Mouse (Mus musculus) forebrain, embryonic 14.5 days (tissue): ENCODE measurements at regions not wholly inside any gene's neighbourhood (a gene's known extent, or its start where the extent isn't known, plus 50 kb on each side); places are given as distances from the start of the nearest gene placed in this dataset.

Experiments
- ATAC-seq: fragments of 200-750 bp; cut with Nextera tagmentation; 2 replicates; pipeline ENCODE4 v1.8.0; 2017; ENCODE audit warnings: mild to moderate bottlenecking, moderate library complexity
- DNase-seq: peaks from one replicate; pipeline ENCODE4 v3.0.0-alpha.2; 2015; ENCODE audit warnings: low spot score
- H3K27ac ChIP-seq: fragments of 300-500 bp; sonication (generic); 2 replicates; pipeline ENCODE4 v1.5.1; 2014; ENCODE audit warnings: low read depth, mild to moderate bottlenecking, control low read depth, low read length, moderate library complexity
- H3K27me3 ChIP-seq: fragments of 300-500 bp; sonication (generic); replicated peaks from 2 replicates; pipeline ENCODE4 v1.6.1; 2014; ENCODE audit warnings: low read length, control low read depth, mixed read lengths; ENCODE audit not compliant: control insufficient read depth, insufficient read depth
- H3K36me3 ChIP-seq: fragments of 300-500 bp; sonication (generic); 2 replicates; pipeline ENCODE4 v1.6.1; 2014; ENCODE audit warnings: low read length, control low read depth; ENCODE audit not compliant: control insufficient read depth, insufficient read depth
- H3K4me1 ChIP-seq: fragments of 300-500 bp; sonication (generic); 2 replicates; pipeline ENCODE4 v1.6.1; 2014; ENCODE audit warnings: antibody characterized with exemption, low read length, control low read depth; ENCODE audit not compliant: control insufficient read depth, insufficient read depth
- H3K4me2 ChIP-seq: fragments of 300-500 bp; sonication (generic); 2 replicates; pipeline ENCODE4 v1.6.1; 2014; ENCODE audit warnings: mild to moderate bottlenecking, control low read depth, low read length
- H3K4me3 ChIP-seq: fragments of 300-500 bp; sonication (generic); 2 replicates; pipeline ENCODE4 v1.5.1; 2014; ENCODE audit warnings: low read depth, low read length, control low read depth
- H3K9ac ChIP-seq: fragments of 300-500 bp; sonication (generic); 2 replicates; pipeline ENCODE4 v1.6.1; 2014; ENCODE audit warnings: mild to moderate bottlenecking, low read length, control low read depth, moderate library complexity
- H3K9me3 ChIP-seq: fragments of 300-500 bp; sonication (generic); replicated peaks from 2 replicates; pipeline ENCODE4 v1.6.1; 2016; ENCODE audit warnings: low read length, control low read depth, mixed read lengths; ENCODE audit not compliant: control insufficient read depth
- WGBS: fragments of 180-500 bp; shearing (Covaris S2); extraction: QIAGEN DNeasy Blood & Tissue Kit; methylation state at CpG from one replicate; pipeline ENCODE4 v1.1.7; 2014; 5-methylcytosine and 5-hydroxymethylcytosine counted together

GRCm38 (mm10) chr4:124441737-124442487 is 168.7 kb downstream of the 3100002H09Rik start:
- peaks cover 12% of the 10 kb centered on the region for H3K4me1 ChIP-seq
- 11% methylated on average over 15 of the region's 15 CpGs for WGBS
- H3K4me3 ChIP-seq, result no peak overlapping the region
- ATAC-seq (no peak), DNase-seq (no peak)
- H3K36me3 ChIP-seq, result no peaks in the 10 kb centered on the region
- no peak overlapping the region for H3K4me2 ChIP-seq
- H3K27ac ChIP-seq, result no peak overlapping the region
- peaks cover 11% of the 10 kb centered on the region; the same call in 1 of the 2 replicates for H3K27me3 ChIP-seq
- H3K9ac ChIP-seq, result no peak overlapping the region
- H3K9me3 ChIP-seq, result no peaks in the 10 kb centered on the region

DNA sequence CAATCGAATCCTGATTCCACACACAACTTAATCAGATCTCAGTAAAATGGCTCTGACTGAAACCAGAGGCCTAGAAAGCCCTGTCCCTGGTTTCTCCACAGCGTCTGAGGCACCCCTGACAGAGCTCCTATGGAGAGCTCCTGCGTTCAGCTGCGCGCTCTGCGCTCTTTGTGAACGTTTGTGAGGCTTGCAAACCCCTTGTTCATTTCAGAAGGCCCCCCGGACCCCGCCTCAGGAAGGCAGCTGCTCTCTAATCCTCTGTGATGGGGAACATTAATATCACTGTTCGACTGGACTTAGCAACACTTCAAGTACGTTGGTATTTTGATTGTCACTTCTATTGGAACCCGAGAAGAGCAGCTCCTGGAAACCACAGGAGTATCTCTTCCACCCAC is 175.6 kb downstream of the 3100002H09Rik start:
- 0 out of 2 replicates have a peak, but pooled peaks cover 8% of the 10 kb centered on the region for H3K27me3 ChIP-seq
- H3K9me3 ChIP-seq, result no peaks in the 10 kb centered on the region
- H3K4me3 ChIP-seq, result no peak overlapping the region
- no peak overlapping the region for H3K27ac ChIP-seq
- WGBS, result 27% methylated on average over 12 of the region's 12 CpGs
- DNase-seq, result no peak
- H3K9ac ChIP-seq, result no peak overlapping the region
- no peaks in the 10 kb centered on the region for H3K36me3 ChIP-seq
- H3K4me1 ChIP-seq, result peaks cover 6% of the 10 kb centered on the region
- H3K4me2 ChIP-seq, result no peak overlapping the region
- no peak for ATAC-seq

DNA sequence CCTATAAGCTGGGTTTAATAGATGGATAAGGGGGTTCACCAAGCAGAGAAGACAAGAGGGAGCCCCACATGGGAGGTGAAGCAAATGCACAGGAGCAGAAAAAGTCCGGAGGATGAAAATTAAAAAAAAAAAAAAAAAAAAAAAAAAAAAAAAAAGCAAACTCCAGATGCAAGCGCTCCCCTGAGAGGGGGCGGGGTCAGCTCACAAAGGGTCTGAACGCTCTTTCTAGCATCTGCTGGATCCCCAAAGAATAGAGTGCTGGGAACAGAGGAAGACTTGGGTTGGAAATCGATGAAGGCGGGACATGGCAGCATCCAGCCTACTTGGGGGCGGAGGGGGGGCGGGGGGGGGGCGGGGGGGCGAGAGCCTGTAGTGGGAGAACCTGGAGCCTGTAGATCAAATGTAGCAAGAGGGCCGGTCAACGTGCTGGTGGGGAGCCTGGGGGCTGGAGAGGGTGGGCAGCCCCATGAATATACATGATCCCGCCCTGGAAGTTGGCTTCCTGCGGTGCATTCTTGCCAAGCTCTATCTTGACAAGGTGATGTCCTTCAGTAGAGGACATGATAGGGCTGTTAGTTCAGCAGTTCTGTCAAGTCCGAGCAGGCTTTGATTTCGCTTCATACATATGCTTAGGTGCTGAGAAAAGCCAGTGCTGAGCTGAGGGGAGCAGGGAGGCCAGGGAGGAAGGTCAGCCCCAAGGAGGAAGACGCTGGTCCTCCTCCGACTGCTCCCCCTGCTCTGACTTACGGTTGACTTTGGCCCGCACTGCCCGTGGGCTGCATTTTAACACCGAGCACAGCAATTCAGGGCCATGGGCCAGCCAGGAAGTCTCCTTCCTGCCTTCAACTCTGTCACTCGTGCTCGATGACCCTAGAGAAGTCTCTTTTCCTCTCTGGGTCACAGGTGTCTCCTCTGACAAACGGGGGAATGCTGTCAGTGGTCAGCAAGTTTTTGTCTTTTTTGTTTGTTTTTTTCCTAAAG is 176.3 kb downstream of the 3100002H09Rik start:
- ATAC-seq (no peak; the same call in 1 of the 2 replicates), DNase-seq (peak; percentile 62)
- Histone ChIP-seq H3K4me2 (0 out of 2 replicates have a peak overlapping the region, but pooled peaks have one; percentile 12), H3K36me3 (no peaks in the 10 kb centered on the region), H3K4me1 (peaks cover 6% of the 10 kb centered on the region), H3K27ac (no peak overlapping the region), H3K9me3 (no peaks in the 10 kb centered on the region), H3K27me3 (0 out of 2 replicates have a peak, but pooled peaks cover 8% of the 10 kb centered on the region), H3K4me3 (no peak overlapping the region), H3K9ac (no peak overlapping the region)
- WGBS, result 15% methylated on average over 24 of the region's 25 CpGs

GRCm38 (mm10) chr4:124433506-124433905 is 177.1 kb downstream of the 3100002H09Rik start:
- Histone ChIP-seq H3K4me3 (no peak overlapping the region), H3K27me3 (0 out of 2 replicates have a peak, but pooled peaks cover 8% of the 10 kb centered on the region), H3K4me1 (peaks cover 6% of the 10 kb centered on the region), H3K27ac (no peak overlapping the region), H3K4me2 (no peak overlapping the region), H3K9me3 (no peaks in the 10 kb centered on the region), H3K36me3 (no peaks in the 10 kb centered on the region), H3K9ac (no peak overlapping the region)
- WGBS, result 82% methylated on average over 9 of the region's 9 CpGs
- no peak for ATAC-seq
- DNase-seq, result no peak

DNA sequence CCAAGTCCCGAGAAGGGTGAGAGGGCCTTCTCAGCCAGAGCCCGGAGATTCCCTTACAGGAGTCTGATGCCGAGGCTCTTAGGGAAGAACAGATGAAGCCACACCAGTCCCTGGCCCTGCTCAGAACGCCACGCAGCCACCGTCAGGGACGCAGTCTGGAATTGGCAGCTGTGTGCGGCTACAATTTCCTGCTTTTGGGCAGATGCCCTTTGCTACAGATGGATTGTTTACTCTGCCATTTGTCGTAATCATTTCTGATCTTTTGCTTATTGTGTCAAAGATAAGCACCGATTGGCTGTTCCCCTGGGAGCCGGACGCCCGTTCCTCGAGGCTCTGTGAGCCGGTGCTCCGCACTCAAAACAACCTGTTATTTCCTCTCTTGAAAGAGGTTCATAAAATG is 179.4 kb downstream of the 3100002H09Rik start:
- Histone ChIP-seq H3K36me3 (no peaks in the 10 kb centered on the region), H3K4me3 (no peak overlapping the region), H3K9ac (no peak overlapping the region), H3K27ac (no peak overlapping the region), H3K4me2 (no peak overlapping the region), H3K4me1 (peaks cover 6% of the 10 kb centered on the region), H3K27me3 (0 out of 2 replicates have a peak, but pooled peaks cover 8% of the 10 kb centered on the region), H3K9me3 (no peaks in the 10 kb centered on the region)
- 87% methylated on average over 16 of the region's 16 CpGs for WGBS
- no peak for DNase-seq
- no peak for ATAC-seq

DNA sequence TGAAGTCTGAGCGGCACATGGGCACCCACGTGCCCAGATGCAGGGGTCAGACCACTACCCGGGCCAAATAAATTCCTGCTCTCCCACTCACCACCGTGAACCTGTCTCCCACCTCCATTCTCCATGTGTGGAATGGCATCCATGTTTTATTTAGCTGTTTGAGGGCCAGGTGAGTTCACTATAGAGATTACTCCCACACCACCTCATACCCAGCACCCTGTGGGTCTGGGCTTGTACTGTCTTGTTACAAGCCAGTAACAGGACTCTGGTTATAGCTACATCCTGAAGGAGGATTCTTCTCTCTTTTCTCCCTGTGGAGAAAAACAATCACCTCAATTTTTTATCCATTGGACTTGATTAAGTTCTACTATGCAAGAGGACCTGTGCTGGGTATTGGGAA is 181.8 kb downstream of the 3100002H09Rik start:
- Histone ChIP-seq H3K27me3 (0 out of 2 replicates have a peak, but pooled peaks cover 5% of the 10 kb centered on the region), H3K4me2 (no peak overlapping the region), H3K4me3 (no peak overlapping the region), H3K9me3 (no peaks in the 10 kb centered on the region), H3K36me3 (no peaks in the 10 kb centered on the region), H3K27ac (no peak overlapping the region), H3K4me1 (no peaks in the 10 kb centered on the region), H3K9ac (no peak overlapping the region)
- whole genome bisulfite sequencing, result 90% methylated on average over 4 of the region's 4 CpGs
- DNase-seq, result no peak
- ATAC-seq, result no peak

DNA sequence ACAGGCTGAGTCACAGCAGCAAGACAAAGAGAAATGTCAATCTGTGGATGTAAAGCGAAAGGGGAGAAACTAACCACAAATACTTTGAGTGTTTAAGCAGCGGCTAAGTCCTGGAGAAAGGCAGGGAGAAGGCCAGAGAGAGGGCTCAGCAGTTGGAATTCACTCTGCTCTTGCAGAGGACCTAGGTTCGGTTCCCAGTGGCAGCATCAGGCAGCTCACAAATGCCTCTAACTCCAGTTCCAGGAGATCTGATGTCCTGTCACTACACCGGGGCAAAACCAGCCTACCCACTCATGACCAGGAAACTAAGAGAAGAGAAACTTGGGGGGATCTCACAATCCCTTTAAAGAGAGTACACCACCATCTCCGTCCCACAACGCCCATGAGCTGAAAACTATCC is 188.2 kb downstream of the 3100002H09Rik start:
- DNase-seq (no peak), ATAC-seq (no peak)
- WGBS, result 82% methylated on average over 6 of the region's 6 CpGs

GRCm38 (mm10) chr4:124418431-124418830 is 192.2 kb downstream of the 3100002H09Rik start:
- H3K36me3 ChIP-seq, result no peaks in the 10 kb centered on the region
- no peaks in the 10 kb centered on the region for H3K4me1 ChIP-seq
- no peak overlapping the region for H3K27ac ChIP-seq
- H3K9ac ChIP-seq, result no peak overlapping the region
- no peaks in the 10 kb centered on the region for H3K27me3 ChIP-seq
- 41% methylated on average over 8 of the region's 8 CpGs for WGBS
- no peak for DNase-seq
- no peak for ATAC-seq
- no peak overlapping the region for H3K4me2 ChIP-seq
- no peak overlapping the region for H3K4me3 ChIP-seq
- no peaks in the 10 kb centered on the region for H3K9me3 ChIP-seq

More for the DNA sequence above, 188.2 kb downstream of the 3100002H09Rik start:
- H3K4me3 ChIP-seq, result no peak overlapping the region
- no peak overlapping the region for H3K4me2 ChIP-seq
- no peak overlapping the region for H3K27ac ChIP-seq
- no peaks in the 10 kb centered on the region for H3K4me1 ChIP-seq
- H3K9me3 ChIP-seq, result no peaks in the 10 kb centered on the region
- H3K27me3 ChIP-seq, result no peaks in the 10 kb centered on the region
- H3K36me3 ChIP-seq, result no peaks in the 10 kb centered on the region
- no peak overlapping the region for H3K9ac ChIP-seq
